Mouse (Mus musculus) limb, embryonic 11.5 days (tissue): ENCODE measurements at regions not wholly inside any gene's neighbourhood (a gene's known extent, or its start where the extent isn't known, plus 50 kb on each side); places are given as distances from the start of the nearest gene placed in this dataset.
A peak's percentile ranks its signal among the peaks of the same experiment; 100 is the strongest.

Experiments used
- ATAC-seq: fragments of 200-750 bp; cut with Nextera tagmentation; 2 replicates; pipeline ENCODE4 v1.8.0; 2017; ENCODE audit warnings: low read depth; ENCODE audit not compliant: insufficient number of reproducible peaks, low FRiP score, low TSS enrichment
- DNase-seq: peaks from one replicate; pipeline ENCODE4 v3.0.0-alpha.2; 2015; ENCODE audit warnings: low spot score
- H3K27ac ChIP-seq: fragments of 300-500 bp; sonication (generic); replicated peaks from 2 replicates; pipeline ENCODE4 v1.5.1; 2014; ENCODE audit warnings: low read depth, mild to moderate bottlenecking, low read length
- H3K27me3 ChIP-seq: fragments of 300-500 bp; sonication (generic); 2 replicates; pipeline ENCODE4 v1.6.1; 2014; ENCODE audit warnings: mild to moderate bottlenecking, low read length, mixed read lengths; ENCODE audit not compliant: control insufficient read depth, insufficient read depth
- H3K36me3 ChIP-seq: fragments of 300-500 bp; sonication (generic); 2 replicates; pipeline ENCODE4 v1.6.1; 2014; ENCODE audit warnings: mild to moderate bottlenecking, low read length, moderate library complexity, mixed read lengths; ENCODE audit not compliant: control insufficient read depth, insufficient read depth
- H3K4me1 ChIP-seq: fragments of 300-500 bp; sonication (generic); 2 replicates; pipeline ENCODE4 v1.6.1; 2014; ENCODE audit warnings: low read length, mixed read lengths; ENCODE audit not compliant: control insufficient read depth, insufficient read depth
- H3K4me2 ChIP-seq: fragments of 300-500 bp; sonication (generic); 2 replicates; pipeline ENCODE4 v1.6.1; 2014; ENCODE audit warnings: low read depth, mild to moderate bottlenecking, moderate library complexity; ENCODE audit not compliant: severe bottlenecking
- H3K4me3 ChIP-seq: fragments of 300-500 bp; sonication (generic); 2 replicates; pipeline ENCODE4 v1.5.1; 2014; ENCODE audit warnings: low read depth, low read length
- H3K9ac ChIP-seq: fragments of 300-500 bp; sonication (generic); 2 replicates; pipeline ENCODE4 v1.6.1; 2014; ENCODE audit warnings: mild to moderate bottlenecking, low read length
- H3K9me3 ChIP-seq: fragments of 300-500 bp; sonication (generic); 2 replicates; pipeline ENCODE4 v1.6.1; 2016; ENCODE audit warnings: low read length; ENCODE audit not compliant: control insufficient read depth
- WGBS: fragments of 180-500 bp; shearing (Covaris S2); extraction: QIAGEN DNeasy Blood & Tissue Kit; methylation state at CpG from one replicate; pipeline ENCODE4 v1.1.7; 2014; 5-methylcytosine and 5-hydroxymethylcytosine counted together

DNA sequence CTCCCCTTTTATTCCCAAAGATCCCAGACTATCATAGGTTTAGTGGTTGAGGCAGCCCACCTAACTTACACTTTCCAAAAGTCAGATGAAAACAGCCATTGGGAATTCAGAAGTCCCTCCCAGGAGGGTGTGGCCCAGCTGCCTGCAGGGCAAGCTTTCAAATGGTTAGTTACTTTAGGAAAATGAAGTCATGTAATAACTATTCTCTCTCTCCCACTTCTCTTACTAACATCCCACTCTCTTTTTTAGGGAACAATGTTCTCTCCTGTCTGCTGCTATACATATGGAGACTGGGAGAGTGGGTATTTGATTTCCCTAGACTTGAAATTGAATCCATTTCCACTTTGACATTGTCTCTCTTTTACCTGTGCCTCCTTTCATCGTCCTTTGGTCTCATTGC is 55.0 kb downstream of the Zfp648 start:
- WGBS: 86% methylated on average over 1 of the region's 1 CpGs
- Histone ChIP-seq H3K9me3 (no peaks in the 10 kb centered on the region), H3K4me1 (no peaks in the 10 kb centered on the region), H3K27ac (no peak overlapping the region), H3K4me3 (no peak overlapping the region), H3K36me3 (no peaks in the 10 kb centered on the region), H3K4me2 (no peak overlapping the region), H3K27me3 (no peaks in the 10 kb centered on the region), H3K9ac (no peak overlapping the region)
- DNase-seq (no peak), ATAC-seq (no peak)

DNA sequence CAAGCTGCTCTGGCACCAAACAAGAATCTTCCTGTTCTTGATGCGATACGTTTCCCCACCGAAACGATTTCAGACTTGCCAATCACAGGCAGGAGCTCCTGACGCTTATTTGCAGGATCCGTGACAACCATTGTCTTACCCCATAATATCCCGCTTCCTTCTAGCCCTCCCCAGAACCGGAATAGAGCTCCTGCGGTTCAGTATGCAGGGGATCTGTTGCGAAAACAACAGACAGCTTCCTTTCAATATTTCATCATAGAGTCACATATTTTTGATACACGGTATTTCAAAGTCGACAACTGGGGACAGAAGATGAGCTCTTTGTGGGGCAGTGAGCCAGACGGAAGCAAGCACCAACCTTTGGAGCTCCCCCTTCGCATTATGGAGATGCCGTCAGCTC is 55.8 kb downstream of the Zfp648 start:
- 93% methylated on average over 15 of the region's 15 CpGs for WGBS
- H3K4me2 ChIP-seq: no peak overlapping the region
- H3K4me1 ChIP-seq: no peaks in the 10 kb centered on the region

GRCm38 (mm10) chr1:154258511-154258910 is 57.5 kb downstream of the Zfp648 start:
- WGBS: 76% methylated on average over 3 of the region's 3 CpGs
- no peaks in the 10 kb centered on the region for H3K27me3 ChIP-seq
- no peak overlapping the region for H3K9ac ChIP-seq
- no peak overlapping the region for H3K27ac ChIP-seq
- DNase-seq (no peak), ATAC-seq (no peak)
- no peaks in the 10 kb centered on the region for H3K4me1 ChIP-seq
- H3K36me3 ChIP-seq: no peaks in the 10 kb centered on the region
- H3K9me3 ChIP-seq: no peaks in the 10 kb centered on the region
- no peak overlapping the region for H3K4me3 ChIP-seq
- no peak overlapping the region for H3K4me2 ChIP-seq

More for the DNA sequence above, 55.8 kb downstream of the Zfp648 start:
- H3K4me3 ChIP-seq: no peak overlapping the region
- no peaks in the 10 kb centered on the region for H3K9me3 ChIP-seq
- no peaks in the 10 kb centered on the region for H3K27me3 ChIP-seq
- no peak overlapping the region for H3K9ac ChIP-seq
- no peak overlapping the region for H3K27ac ChIP-seq
- no peaks in the 10 kb centered on the region for H3K36me3 ChIP-seq
- ATAC-seq: no peak
- DNase-seq: no peak

DNA sequence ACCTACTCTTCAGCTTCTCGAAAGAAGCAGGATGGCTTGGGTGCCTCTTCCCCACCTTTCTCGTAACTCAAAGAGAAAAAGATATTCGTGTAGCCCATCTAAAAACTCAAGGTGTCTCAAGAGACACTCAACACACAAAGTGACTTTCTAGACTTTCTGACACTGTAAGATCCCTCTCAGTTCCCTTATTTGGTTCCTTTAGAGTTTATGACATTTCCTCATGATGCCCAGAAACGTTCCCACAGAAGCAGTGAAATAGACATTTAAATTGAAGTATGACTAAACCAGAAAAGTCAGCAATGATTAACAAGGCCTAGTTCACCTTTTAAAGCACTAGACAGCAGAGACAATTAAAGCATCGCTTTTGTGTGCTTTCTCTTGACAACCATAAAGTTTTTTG is 59.4 kb downstream of the Zfp648 start:
- Histone ChIP-seq H3K27me3 (no peaks in the 10 kb centered on the region), H3K27ac (no peak overlapping the region), H3K9ac (no peak overlapping the region), H3K9me3 (no peaks in the 10 kb centered on the region), H3K36me3 (no peaks in the 10 kb centered on the region), H3K4me1 (no peaks in the 10 kb centered on the region), H3K4me3 (no peak overlapping the region), H3K4me2 (no peak overlapping the region)
- no peak for ATAC-seq
- WGBS: 85% methylated on average over 5 of the region's 5 CpGs
- no peak for DNase-seq

GRCm38 (mm10) chr1:154281438-154281837 is 80.5 kb downstream of the Zfp648 start:
- whole genome bisulfite sequencing: 19% methylated on average over 8 of the region's 8 CpGs
- DNase-seq (peak; percentile 71), ATAC-seq (0 out of 2 replicates have a peak, but pooled peaks have one; percentile 44)
- Histone ChIP-seq H3K9ac (no peak overlapping the region), H3K4me1 (no peaks in the 10 kb centered on the region), H3K4me2 (no peak overlapping the region), H3K4me3 (no peak overlapping the region), H3K9me3 (no peaks in the 10 kb centered on the region), H3K36me3 (no peaks in the 10 kb centered on the region), H3K27me3 (no peaks in the 10 kb centered on the region), H3K27ac (no peak overlapping the region)

DNA sequence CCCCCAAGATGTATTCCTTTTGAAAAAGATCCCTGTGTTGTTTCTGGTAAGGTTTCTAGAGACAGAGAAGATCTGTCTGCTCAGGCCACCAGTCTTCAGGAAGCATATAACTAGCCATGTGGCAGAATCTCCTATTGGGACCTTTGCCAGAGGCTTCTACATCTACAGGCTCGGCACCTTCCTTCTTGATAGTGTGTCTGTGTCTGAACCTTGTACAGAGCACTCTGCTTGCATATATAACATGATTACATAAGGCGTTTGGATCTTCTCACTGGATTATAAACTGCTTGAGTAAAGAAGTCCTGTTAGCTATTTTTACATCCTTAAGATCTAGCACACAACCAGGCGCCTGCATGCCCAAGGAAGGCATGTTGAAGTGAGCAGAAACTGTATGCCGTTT is 85.1 kb downstream of the Zfp648 start:
- Histone ChIP-seq H3K27me3 (no peaks in the 10 kb centered on the region), H3K4me3 (no peak overlapping the region), H3K4me1 (no peaks in the 10 kb centered on the region), H3K36me3 (no peaks in the 10 kb centered on the region), H3K27ac (no peak overlapping the region), H3K9me3 (no peaks in the 10 kb centered on the region), H3K4me2 (no peak overlapping the region), H3K9ac (no peak overlapping the region)
- 83% methylated on average over 4 of the region's 4 CpGs for WGBS
- ATAC-seq (no peak), DNase-seq (no peak)

- Histone ChIP-seq H3K27ac (no peak overlapping the region), H3K9ac (no peak overlapping the region)
Observed at GRCm38 (mm10) chr1:154292729-154293128, 91.7 kb downstream of the Zfp648 start.

GRCm38 (mm10) chr1:154296080-154296479 is 95.1 kb downstream of the Zfp648 start:
- ATAC-seq: no peak
- H3K9ac ChIP-seq: no peak overlapping the region
- no peak overlapping the region for H3K27ac ChIP-seq
- no peak overlapping the region for H3K4me3 ChIP-seq
- H3K36me3 ChIP-seq: no peaks in the 10 kb centered on the region
- H3K4me1 ChIP-seq: no peaks in the 10 kb centered on the region
- no peaks in the 10 kb centered on the region for H3K27me3 ChIP-seq
- H3K9me3 ChIP-seq: no peaks in the 10 kb centered on the region
- no peak for DNase-seq
- 85% methylated on average over 8 of the region's 8 CpGs for WGBS
- no peak overlapping the region for H3K4me2 ChIP-seq

More at GRCm38 (mm10) chr1:154292729-154293128, 91.7 kb downstream of the Zfp648 start:
- H3K4me2 ChIP-seq: no peak overlapping the region
- no peaks in the 10 kb centered on the region for H3K9me3 ChIP-seq
- no peak overlapping the region for H3K4me3 ChIP-seq
- WGBS: 69% methylated on average over 4 of the region's 4 CpGs
- H3K36me3 ChIP-seq: no peaks in the 10 kb centered on the region
- DNase-seq: no peak
- ATAC-seq: no peak
- H3K4me1 ChIP-seq: no peaks in the 10 kb centered on the region
- no peaks in the 10 kb centered on the region for H3K27me3 ChIP-seq

- Histone ChIP-seq H3K4me2 (no peak overlapping the region), H3K36me3 (no peaks in the 10 kb centered on the region), H3K27me3 (no peaks in the 10 kb centered on the region), H3K9me3 (no peaks in the 10 kb centered on the region), H3K9ac (no peak overlapping the region), H3K27ac (no peak overlapping the region), H3K4me3 (no peak overlapping the region), H3K4me1 (no peaks in the 10 kb centered on the region)
- WGBS: 74% methylated on average over 4 of the region's 4 CpGs
- DNase-seq: no peak
- no peak for ATAC-seq
Observed at GRCm38 (mm10) chr1:154299866-154300265, 98.9 kb downstream of the Zfp648 start.
